Mouse (Mus musculus) CH12.LX (cell line): Measurements from ENCODE around the gene AI467606.

Source experiments
- CTCF ChIP-seq, 2 experiments: IDR thresholded peaks in 1 of 2; conservative IDR thresholded peaks in 1 of 2; 2 replicates each; pipeline ENCODE4 v1.5.1; 2011 to 2012; ENCODE audit warnings: low read depth in 2 of 2, low read length in 2 of 2, improper control_type of control experiment in 1 of 2, inconsistent platforms in 1 of 2, mild to moderate bottlenecking in 1 of 2, moderate library complexity in 1 of 2
- EP300 ChIP-seq: IDR thresholded peaks from 2 replicates; pipeline ENCODE4 v1.6.1; 2011; ENCODE audit warnings: low read length, improper control_type of control experiment
- MAFK ChIP-seq: IDR thresholded peaks from 2 replicates; pipeline ENCODE4 v1.6.1; 2011; ENCODE audit warnings: low read length, improper control_type of control experiment; ENCODE audit not compliant: insufficient replicate concordance
- POLR2A ChIP-seq: IDR thresholded peaks from 2 replicates; pipeline ENCODE4 v1.6.1; 2011; ENCODE audit warnings: low read depth, mild to moderate bottlenecking, improper control_type of control experiment, low read length
- RAD21 ChIP-seq: IDR thresholded peaks from 2 replicates; pipeline ENCODE4 v1.6.1; 2011; ENCODE audit warnings: low read depth, mild to moderate bottlenecking, low read length, improper control_type of control experiment, moderate library complexity
- TCF12 ChIP-seq: IDR thresholded peaks from 2 replicates; pipeline ENCODE4 v1.6.1; 2014; ENCODE audit warnings: low read depth, mild to moderate bottlenecking, inconsistent platforms, low read length, improper control_type of control experiment
- ZKSCAN1 ChIP-seq: IDR thresholded peaks from 2 replicates; pipeline ENCODE4 v1.6.1; 2012; ENCODE audit warnings: low read depth, inconsistent platforms, low read length, improper control_type of control experiment, borderline replicate concordance
- ZMIZ1 ChIP-seq: IDR thresholded peaks from 2 replicates; pipeline ENCODE4 v1.6.1; 2012; ENCODE audit warnings: low read depth, mild to moderate bottlenecking, inconsistent platforms, low read length, improper control_type of control experiment
- ZNF384 ChIP-seq: IDR thresholded peaks from 2 replicates; pipeline ENCODE4 v1.6.1; 2012; ENCODE audit warnings: low read depth, low read length, improper control_type of control experiment, inconsistent platforms

DNA sequence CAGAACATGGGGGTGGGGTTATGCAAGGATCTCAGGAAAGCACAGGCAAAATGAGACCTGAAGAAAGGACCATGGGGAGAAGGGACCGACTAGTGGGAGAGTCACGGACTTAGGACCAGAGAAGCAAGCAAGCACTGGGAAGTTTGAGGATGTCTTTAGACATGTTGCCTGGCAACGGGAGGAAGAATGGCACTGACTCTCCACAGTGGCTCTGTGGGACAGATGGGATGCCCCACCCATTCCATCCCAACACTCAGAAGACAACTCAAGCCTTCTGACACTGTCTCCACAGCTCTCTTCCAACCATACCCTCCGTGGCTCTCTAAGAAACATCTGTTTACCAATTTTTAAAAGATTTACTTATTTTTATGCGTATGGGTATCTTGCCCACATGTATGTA, 42.0 kb downstream of the AI467606 start:
- TF ChIP-seq CTCF (conservative IDR thresholded peaks at IDR 0.05 in 1 of 2, IDR thresholded peaks at IDR 0.05 in 1 of 2; ENCODE audit: low read depth in 2 of 2, low read length in 2 of 2) (no peak), MAFK (no peak), RAD21 (no peak), TCF12 (no peak), EP300 (no peak), POLR2A (no peak), ZNF384 (no peak), ZMIZ1 (no peak), ZKSCAN1 (no peak)
